Mouse (Mus musculus): ENCODE results near the gene Pla2g12a. TPM values are rescaled to one million over a fixed set of nuclear protein-coding genes. Genes with fewer than 3 reads are reported as not detected.

Pla2g12a gene
- polyA plus RNA-seq, 1 experiment from 2014 or later, result 33.0 TPM

- peak overlapping the region; percentile 87 for H3K4me2 ChIP-seq
- H3K4me3 ChIP-seq (replicated peaks), result peak overlapping the region; percentile 76
- H3K36me3 ChIP-seq (replicated peaks), result no peaks in the 10 kb centered on the region
- peak overlapping the region; percentile 85 for H3K27ac ChIP-seq
- WGBS, result under 1% methylated on average over 23 of the region's 25 CpGs
- peak; percentile 71 for ATAC-seq (ENCODE audit: low FRiP score)
- no peaks in the 10 kb centered on the region for H3K9me3 ChIP-seq
- peaks cover 12% of the 10 kb centered on the region for H3K4me1 ChIP-seq
- H3K9ac ChIP-seq, result peak overlapping the region; percentile 82
- 0 out of 2 replicates have a peak, but pooled peaks cover 6% of the 10 kb centered on the region for H3K27me3 ChIP-seq
Observed at GRCm38 (mm10) chr3:129879131-129879757, 838 bp downstream of the Pla2g12a start.

DNA sequence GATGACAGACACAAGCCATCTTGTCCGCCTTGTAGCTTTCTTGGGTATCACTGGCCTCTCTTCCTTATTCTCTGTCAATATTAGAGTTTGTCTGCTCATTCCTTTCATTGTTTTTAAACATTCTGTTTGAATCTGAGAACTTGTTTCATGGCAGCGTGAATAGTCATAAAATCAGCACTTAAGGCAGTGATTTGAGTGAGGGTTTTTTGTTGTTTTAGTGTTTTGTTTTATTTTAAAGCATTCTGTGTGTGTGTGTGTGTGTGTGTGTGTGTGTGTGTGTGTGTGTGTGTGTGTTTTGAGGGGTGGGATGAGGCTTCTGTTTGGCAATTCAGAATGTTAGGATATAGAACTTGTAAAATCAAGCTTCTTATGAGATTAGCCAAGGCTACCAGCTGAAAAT, 1.5 kb downstream of the Pla2g12a start:
- Histone ChIP-seq H3K27me3 (0 out of 2 replicates have a peak, but pooled peaks cover 6% of the 10 kb centered on the region), H3K27ac (no peak overlapping the region), H3K4me2 (peak overlapping the region; percentile 87), H3K9me3 (no peaks in the 10 kb centered on the region), H3K36me3 (replicated peaks) (no peaks in the 10 kb centered on the region), H3K4me1 (peaks cover 12% of the 10 kb centered on the region), H3K4me3 (replicated peaks) (no peak overlapping the region), H3K9ac (no peak overlapping the region)
- WGBS, result 74% methylated on average over 2 of the region's 2 CpGs
- no peak for ATAC-seq (ENCODE audit: low FRiP score)

DNA sequence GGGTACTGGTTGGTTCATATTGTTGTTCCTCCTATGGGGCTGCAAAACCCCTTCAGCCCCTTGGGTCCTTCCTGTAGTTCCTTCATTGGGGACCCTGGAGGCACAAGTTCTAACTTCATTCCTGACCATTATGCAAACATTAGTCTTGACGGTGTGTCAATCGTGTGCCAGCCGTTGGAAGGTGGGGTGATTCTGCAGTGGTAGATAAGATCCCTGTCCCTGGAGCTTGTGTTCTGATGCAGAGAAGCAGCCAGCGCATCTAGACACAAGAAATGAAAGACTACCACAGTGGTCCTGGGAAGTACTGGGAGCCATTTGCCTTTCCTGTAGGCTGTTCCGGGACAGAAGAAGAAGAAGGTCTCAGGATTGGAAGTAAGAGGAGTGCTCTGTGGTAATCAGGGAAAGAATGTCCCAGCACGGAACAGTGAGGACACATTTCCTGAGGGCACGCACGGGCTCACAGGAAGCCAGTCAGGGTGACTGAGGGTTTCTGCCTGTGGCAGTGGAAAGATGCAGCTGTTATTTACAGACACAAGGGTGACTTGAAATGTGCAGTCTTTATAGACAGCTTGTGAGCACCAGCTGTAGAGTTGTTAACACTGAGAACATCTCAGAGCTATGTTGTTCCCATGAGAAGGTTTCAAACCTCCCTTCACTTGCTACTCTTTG, 2.7 kb downstream of the Pla2g12a start:
- H3K27me3 ChIP-seq, result 0 out of 2 replicates have a peak, but pooled peaks cover 6% of the 10 kb centered on the region
- peaks cover 12% of the 10 kb centered on the region for H3K4me1 ChIP-seq
- no peak overlapping the region for H3K27ac ChIP-seq
- 84% methylated on average over 8 of the region's 8 CpGs for WGBS
- H3K9me3 ChIP-seq, result no peaks in the 10 kb centered on the region
- no peak overlapping the region for H3K4me2 ChIP-seq
- ATAC-seq (ENCODE audit: low FRiP score), result no peak
- no peak overlapping the region for H3K4me3 ChIP-seq (replicated peaks)
- H3K9ac ChIP-seq, result no peak overlapping the region
- H3K36me3 ChIP-seq (replicated peaks), result no peaks in the 10 kb centered on the region

GRCm38 (mm10) chr3:129885577-129885976, 7.2 kb downstream of the Pla2g12a start:
- Histone ChIP-seq H3K27me3 (no peaks in the 10 kb centered on the region), H3K4me3 (replicated peaks) (no peak overlapping the region), H3K4me2 (no peak overlapping the region), H3K27ac (no peak overlapping the region), H3K9ac (no peak overlapping the region), H3K4me1 (no peaks in the 10 kb centered on the region), H3K36me3 (replicated peaks) (no peaks in the 10 kb centered on the region), H3K9me3 (no peaks in the 10 kb centered on the region)
- no peak for ATAC-seq (ENCODE audit: low FRiP score)
- WGBS, result 95% methylated on average over 9 of the region's 9 CpGs

- Histone ChIP-seq H3K36me3 (replicated peaks) (peaks cover 3% of the 10 kb centered on the region; the same call in 1 of the 2 replicates), H3K4me1 (no peaks in the 10 kb centered on the region), H3K4me2 (no peak overlapping the region), H3K9ac (no peak overlapping the region), H3K27me3 (no peaks in the 10 kb centered on the region), H3K27ac (no peak overlapping the region), H3K9me3 (no peaks in the 10 kb centered on the region), H3K4me3 (replicated peaks) (no peak overlapping the region)
- no peak for ATAC-seq (ENCODE audit: low FRiP score)
- WGBS, result 87% methylated on average over 5 of the region's 5 CpGs
Observed at GRCm38 (mm10) chr3:129886430-129886829, 8.0 kb downstream of the Pla2g12a start.

DNA sequence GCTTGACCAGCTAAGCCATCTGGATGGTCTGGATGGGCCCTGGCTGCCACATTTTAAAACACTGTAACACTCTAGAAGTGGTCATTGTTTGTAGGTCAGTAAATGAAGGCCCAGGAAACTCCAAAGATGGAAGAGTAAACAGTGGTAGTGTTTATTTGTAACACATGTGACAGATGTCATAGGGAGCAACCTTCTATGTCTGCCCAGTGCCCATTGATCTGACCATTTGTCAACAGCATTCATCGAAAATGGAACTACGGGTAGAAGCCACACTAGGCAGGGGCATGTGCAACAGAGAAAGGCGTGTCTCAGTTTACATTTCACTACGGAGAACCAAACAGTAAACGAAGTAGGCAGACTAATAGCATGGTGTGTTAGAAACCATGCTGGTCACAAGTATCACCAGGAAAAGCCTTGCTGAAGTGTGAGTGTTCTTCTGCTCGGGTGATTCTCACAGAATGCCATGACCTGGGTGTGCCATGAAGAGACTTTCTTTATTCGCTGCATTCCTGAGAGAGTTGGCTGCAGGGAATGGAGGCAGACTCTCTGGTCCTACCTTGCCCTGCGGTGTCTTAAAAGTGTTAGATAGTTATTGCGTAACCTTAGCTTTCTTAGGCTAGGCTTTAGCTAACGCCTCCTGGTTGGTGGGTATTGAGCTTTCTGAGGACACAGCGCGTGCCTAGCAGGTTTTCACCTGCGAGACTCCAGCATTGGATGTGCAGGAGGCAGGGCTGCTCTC, 9.5 kb downstream of the Pla2g12a start:
- peaks cover 7% of the 10 kb centered on the region; the same call in 1 of the 2 replicates for H3K36me3 ChIP-seq (replicated peaks)
- H3K4me1 ChIP-seq, result no peaks in the 10 kb centered on the region
- no peak for ATAC-seq (ENCODE audit: low FRiP score)
- no peak overlapping the region for H3K4me2 ChIP-seq
- 94% methylated on average over 13 of the region's 13 CpGs for WGBS
- no peak overlapping the region for H3K9ac ChIP-seq
- H3K27me3 ChIP-seq, result no peaks in the 10 kb centered on the region
- no peaks in the 10 kb centered on the region for H3K9me3 ChIP-seq
- no peak overlapping the region for H3K27ac ChIP-seq
- no peak overlapping the region for H3K4me3 ChIP-seq (replicated peaks)

GRCm38 (mm10) chr3:129892003-129892402, 13.6 kb downstream of the Pla2g12a start:
- no peak overlapping the region for H3K27ac ChIP-seq
- H3K9me3 ChIP-seq, result no peaks in the 10 kb centered on the region
- H3K4me1 ChIP-seq, result no peaks in the 10 kb centered on the region
- no peak for ATAC-seq (ENCODE audit: low FRiP score)
- whole genome bisulfite sequencing, result 82% methylated on average over 5 of the region's 5 CpGs
- H3K4me3 ChIP-seq (replicated peaks), result no peak overlapping the region
- H3K27me3 ChIP-seq, result no peaks in the 10 kb centered on the region
- H3K36me3 ChIP-seq (replicated peaks), result peaks cover 14% of the 10 kb centered on the region; the same call in 1 of the 2 replicates
- H3K9ac ChIP-seq, result no peak overlapping the region
- no peak overlapping the region for H3K4me2 ChIP-seq

DNA sequence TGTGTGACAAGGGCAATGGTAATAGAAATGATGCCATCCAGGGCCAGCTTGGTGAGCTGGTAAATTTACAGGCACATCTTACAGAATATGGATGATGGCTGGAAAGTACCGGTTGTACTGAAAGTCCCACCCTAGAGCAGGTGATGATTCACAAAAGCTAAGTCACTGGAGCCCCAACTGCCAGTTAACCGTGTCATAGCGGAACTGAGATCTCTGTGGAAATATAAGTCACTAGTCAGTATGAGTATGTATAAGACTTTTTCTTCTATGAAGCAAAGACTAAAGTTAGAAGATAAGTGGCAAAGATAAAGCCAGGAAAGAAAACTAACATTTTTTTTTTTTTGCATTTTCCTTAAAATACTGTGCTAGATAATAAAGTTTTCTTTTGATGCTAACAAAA, 14.7 kb downstream of the Pla2g12a start:
- no peak overlapping the region for H3K4me2 ChIP-seq
- no peak overlapping the region for H3K4me3 ChIP-seq (replicated peaks)
- no peaks in the 10 kb centered on the region for H3K9me3 ChIP-seq
- 98% methylated on average over 3 of the region's 3 CpGs for WGBS
- no peak overlapping the region for H3K27ac ChIP-seq
- peaks cover 14% of the 10 kb centered on the region; the same call in 1 of the 2 replicates for H3K36me3 ChIP-seq (replicated peaks)
- H3K27me3 ChIP-seq, result no peaks in the 10 kb centered on the region
- ATAC-seq (ENCODE audit: low FRiP score), result no peak
- no peaks in the 10 kb centered on the region for H3K4me1 ChIP-seq
- H3K9ac ChIP-seq, result no peak overlapping the region

DNA sequence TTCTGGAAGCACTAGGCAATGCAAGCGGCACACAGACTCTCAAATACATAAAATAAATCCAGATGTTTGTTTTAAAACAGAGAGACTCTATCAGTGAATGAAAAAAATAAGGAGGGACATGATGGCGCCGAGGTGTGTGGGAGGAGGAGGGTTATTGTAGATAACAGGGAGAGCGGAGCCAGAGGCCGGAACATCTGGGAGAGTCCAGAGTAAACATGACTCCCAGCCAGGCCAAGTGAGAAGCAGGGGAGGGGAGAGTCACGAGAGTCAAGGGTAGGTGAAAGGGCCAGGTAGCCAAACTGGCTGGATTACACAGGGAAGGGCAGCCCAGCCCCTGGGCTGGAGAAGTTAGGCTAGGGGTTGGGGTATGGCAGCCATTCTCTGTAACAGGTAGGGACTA, 18.2 kb downstream of the Pla2g12a start:
- Histone ChIP-seq H3K4me2 (no peak overlapping the region), H3K27ac (no peak overlapping the region), H3K9me3 (no peaks in the 10 kb centered on the region), H3K4me3 (replicated peaks) (no peak overlapping the region), H3K4me1 (peaks cover 5% of the 10 kb centered on the region; the same call in 1 of the 2 replicates), H3K9ac (no peak overlapping the region), H3K27me3 (no peaks in the 10 kb centered on the region), H3K36me3 (replicated peaks) (peaks cover 11% of the 10 kb centered on the region; the same call in 1 of the 2 replicates)
- WGBS, result 83% methylated on average over 6 of the region's 6 CpGs
- no peak for ATAC-seq (ENCODE audit: low FRiP score)

- no peak for ATAC-seq (ENCODE audit: low FRiP score)
- Histone ChIP-seq H3K4me3 (replicated peaks) (no peak overlapping the region), H3K4me2 (no peak overlapping the region), H3K27ac (no peak overlapping the region), H3K27me3 (no peaks in the 10 kb centered on the region), H3K9me3 (no peaks in the 10 kb centered on the region), H3K36me3 (replicated peaks) (0 out of 2 replicates have a peak, but pooled peaks cover 4% of the 10 kb centered on the region), H3K4me1 (peaks cover 17% of the 10 kb centered on the region), H3K9ac (no peak overlapping the region)
- WGBS, result 69% methylated on average over 4 of the region's 4 CpGs
Observed at GRCm38 (mm10) chr3:129898886-129899285, 20.5 kb downstream of the Pla2g12a start.

- H3K27me3 ChIP-seq, result no peaks in the 10 kb centered on the region
- no peaks in the 10 kb centered on the region for H3K9me3 ChIP-seq
- no peak within 1 kb of the TSS for H3K27ac ChIP-seq
- peaks cover 6% of the 10 kb centered on the region; the same call in 1 of the 2 replicates for H3K36me3 ChIP-seq (replicated peaks)
- H3K9ac ChIP-seq, result peak within 1 kb of the TSS; percentile 63
- peak within 1 kb of the TSS; percentile 65 for H3K4me3 ChIP-seq (replicated peaks)
- 1% methylated on average over 34 of the region's 34 CpGs for WGBS
- H3K4me1 ChIP-seq, result peaks cover 17% of the 10 kb centered on the region
- peak; percentile 96 for ATAC-seq (ENCODE audit: low FRiP score)
- peak within 1 kb of the TSS; percentile 59 for H3K4me2 ChIP-seq
Observed at GRCm38 (mm10) chr3:129901271-129901809, 22.9 kb downstream of the Pla2g12a start, which contains the start of gene Casp6. Gene Casp6, plus strand, starts transcription at chr3:129901425.

GRCm38 (mm10) chr3:129903369-129903768, 25.0 kb downstream of the Pla2g12a start:
- ATAC-seq (ENCODE audit: low FRiP score), result no peak
- Histone ChIP-seq H3K4me3 (replicated peaks) (no peak overlapping the region), H3K4me2 (no peak overlapping the region), H3K27ac (no peak overlapping the region), H3K4me1 (peaks cover 17% of the 10 kb centered on the region), H3K9ac (no peak overlapping the region), H3K27me3 (no peaks in the 10 kb centered on the region), H3K9me3 (no peaks in the 10 kb centered on the region), H3K36me3 (replicated peaks) (peaks cover 11% of the 10 kb centered on the region)
- 97% methylated on average over 3 of the region's 3 CpGs for WGBS

All from forebrain, embryonic 12.5 days (tissue).